Mouse (Mus musculus) hindbrain, embryonic 13.5 days (tissue): ENCODE measurements around the gene Abhd13. TPM values are rescaled to one million over a fixed set of nuclear protein-coding genes. Genes with fewer than 3 reads are reported as not detected.
A peak's percentile ranks its signal among the peaks of the same experiment; 100 is the strongest.

Experiments used
- ATAC-seq: fragments of 200-750 bp; cut with Nextera tagmentation; 2 replicates; pipeline ENCODE4 v1.8.0; 2017; ENCODE audit warnings: moderate TSS enrichment; ENCODE audit not compliant: low FRiP score
- H3K27ac ChIP-seq: fragments of 300-500 bp; sonication (generic); 2 replicates; pipeline ENCODE4 v1.5.1; 2015; ENCODE audit warnings: inconsistent platforms, mild to moderate bottlenecking, moderate library complexity
- H3K27me3 ChIP-seq: fragments of 300-500 bp; sonication (generic); 2 replicates; pipeline ENCODE4 v1.6.1; 2015; ENCODE audit warnings: mild to moderate bottlenecking, inconsistent platforms
- H3K36me3 ChIP-seq: fragments of 300-500 bp; sonication (generic); 2 replicates; pipeline ENCODE4 v1.6.1; 2015; ENCODE audit warnings: mild to moderate bottlenecking, inconsistent platforms
- H3K4me1 ChIP-seq: fragments of 300-500 bp; sonication (generic); replicated peaks from 2 replicates; pipeline ENCODE4 v1.6.1; 2015; ENCODE audit warnings: inconsistent platforms
- H3K4me2 ChIP-seq: fragments of 300-500 bp; sonication (generic); 2 replicates; pipeline ENCODE4 v1.6.1; 2015; ENCODE audit warnings: inconsistent platforms, mild to moderate bottlenecking, moderate library complexity
- H3K4me3 ChIP-seq: fragments of 300-500 bp; sonication (generic); 2 replicates; pipeline ENCODE4 v1.5.1; 2015; ENCODE audit warnings: mild to moderate bottlenecking, inconsistent platforms
- H3K9ac ChIP-seq: fragments of 300-500 bp; sonication (generic); 2 replicates; pipeline ENCODE4 v1.6.1; 2015; ENCODE audit warnings: mild to moderate bottlenecking, inconsistent platforms
- H3K9me3 ChIP-seq: fragments of 300-500 bp; sonication (generic); 2 replicates; pipeline ENCODE4 v1.6.1; 2016; ENCODE audit warnings: inconsistent platforms
- WGBS: fragments of 180-500 bp; shearing (Covaris S2); methylation state at CpG from one replicate; pipeline ENCODE4 v1.1.7; 2015; 5-methylcytosine and 5-hydroxymethylcytosine counted together
- polyA plus RNA-seq: library from polyadenylated mRNA; unstranded; fragments of >200 nt; fragmentation: Nextera tagmentation; extraction: Ambion mirVana; gene quantifications from 2 replicates; pipeline ENCODE4 v1.2.1, GENCODE M21; 2015

Gene Abhd13
- 12.8 and 14.6 TPM in 2 replicates for polyA plus RNA-seq

DNA sequence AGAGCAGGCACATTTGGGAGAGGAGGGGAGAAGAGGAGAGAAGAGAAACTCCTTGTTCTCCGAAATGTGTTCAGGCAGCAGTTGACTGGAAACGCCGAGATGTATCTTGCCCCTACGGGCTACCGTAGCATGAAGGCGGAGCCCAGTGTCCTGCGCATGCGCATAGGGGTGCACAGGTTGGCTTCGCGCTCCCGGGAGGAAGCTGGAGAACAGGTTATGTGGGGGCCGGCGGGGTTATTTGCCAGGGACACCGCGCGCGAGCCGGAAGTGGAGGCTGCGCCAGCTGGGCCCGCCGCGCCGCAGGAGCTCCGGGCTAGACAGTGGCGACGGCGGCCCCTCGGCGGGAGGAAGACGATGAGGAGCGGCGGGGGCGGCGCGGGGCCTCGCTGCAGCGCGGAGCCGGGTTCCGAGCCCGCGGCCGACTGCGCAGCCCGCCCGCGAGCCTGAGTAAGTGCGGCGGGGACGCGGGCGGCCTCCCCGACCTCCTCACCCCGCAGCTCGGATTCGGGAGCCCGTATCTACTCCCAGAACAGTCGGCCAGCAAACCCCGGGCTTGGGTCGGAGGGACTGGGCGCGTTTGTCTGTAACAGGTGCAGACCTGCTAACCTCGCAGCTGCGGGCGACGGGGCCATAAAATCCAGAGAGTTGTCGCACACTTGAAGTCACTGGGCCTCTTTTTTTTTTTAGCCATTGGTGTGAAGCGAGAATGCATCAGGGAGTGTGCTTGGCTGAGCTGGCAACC, at the start of gene Abhd13, which contains the start of gene Lig4:
Gene Abhd13 (plus strand): TSS at position 135 of the 742 bp plus-strand sequence.
Gene Lig4 (minus strand): TSS at position 114 of the 742 bp plus-strand sequence.
- Histone ChIP-seq H3K4me1 (peaks cover 48% of the 10 kb centered on the region), H3K27me3 (no peaks in the 10 kb centered on the region), H3K36me3 (peaks cover 8% of the 10 kb centered on the region), H3K9ac (peak within 1 kb of the TSS; percentile 91), H3K4me3 (peak within 1 kb of the TSS; percentile 93), H3K9me3 (no peaks in the 10 kb centered on the region), H3K4me2 (peak within 1 kb of the TSS; percentile 73), H3K27ac (peak within 1 kb of the TSS; percentile 88)
- under 1% methylated on average over 67 of the region's 68 CpGs for WGBS
- ATAC-seq: peak; percentile 65

DNA sequence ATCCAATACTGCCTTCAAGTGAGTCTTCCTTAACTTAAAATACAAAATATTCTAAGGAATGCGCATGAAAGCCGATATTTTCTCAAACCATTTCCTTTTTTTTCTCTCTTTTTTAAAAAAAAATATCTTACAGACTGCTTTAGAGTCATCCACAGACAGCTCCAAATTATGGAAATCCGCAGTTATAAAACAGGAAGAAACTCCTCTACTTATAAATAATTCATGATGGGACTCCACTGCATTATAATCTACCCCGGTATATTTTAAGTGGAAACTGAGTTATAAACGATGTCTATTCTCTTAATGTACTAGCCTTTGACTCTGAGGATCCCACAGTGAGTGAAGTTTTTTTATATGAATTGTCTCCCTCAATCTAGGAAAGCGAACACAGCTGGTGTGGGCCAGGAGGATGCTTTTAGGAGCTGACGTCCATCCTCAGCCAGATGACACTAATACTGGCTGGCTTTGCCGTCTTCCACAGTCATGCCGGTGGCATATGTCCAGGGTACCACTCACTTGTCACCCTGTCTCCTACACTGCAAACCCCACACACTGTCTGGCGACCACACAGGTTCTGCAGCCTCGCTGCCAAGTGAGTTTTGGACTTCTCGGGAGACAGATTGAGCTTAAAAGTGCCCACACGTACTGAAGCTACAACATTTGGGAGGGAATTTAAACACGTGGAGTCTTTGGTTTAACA, 47.6 kb upstream of the Abhd13 start:
- 71% methylated on average over 14 of the region's 14 CpGs for WGBS
- ATAC-seq: peak; percentile 65; the same call in 1 of the 2 replicates

DNA sequence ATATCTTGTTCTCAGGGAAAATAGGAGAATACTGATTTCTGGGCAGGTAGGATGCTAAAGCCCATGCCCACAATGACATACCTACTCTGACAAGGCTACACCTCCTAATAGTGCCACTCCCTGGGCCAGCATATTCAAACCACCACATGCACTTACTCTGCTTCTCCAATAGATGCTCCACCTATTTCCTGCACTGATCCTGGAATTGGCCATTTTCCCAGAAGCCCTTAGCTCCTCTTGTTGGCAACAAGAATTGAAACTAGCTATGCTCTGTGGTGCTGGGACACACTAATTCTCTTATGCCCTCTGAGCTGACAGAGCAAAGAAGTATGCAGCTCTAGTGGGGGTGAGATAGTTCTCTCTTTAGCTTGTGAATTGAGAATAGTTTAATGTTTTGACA, 44.8 kb upstream of the Abhd13 start:
- Histone ChIP-seq H3K36me3 (no peaks in the 10 kb centered on the region), H3K4me2 (no peak overlapping the region), H3K27ac (no peak overlapping the region), H3K9me3 (no peaks in the 10 kb centered on the region), H3K27me3 (no peaks in the 10 kb centered on the region), H3K4me3 (no peak overlapping the region), H3K4me1 (no peaks in the 10 kb centered on the region), H3K9ac (no peak overlapping the region)
- ATAC-seq: no peak

More for the DNA sequence above, 47.6 kb upstream of the Abhd13 start:
- H3K4me2 ChIP-seq: no peak overlapping the region
- no peaks in the 10 kb centered on the region for H3K9me3 ChIP-seq
- H3K4me1 ChIP-seq: no peaks in the 10 kb centered on the region
- H3K9ac ChIP-seq: no peak overlapping the region
- no peak overlapping the region for H3K27ac ChIP-seq
- H3K27me3 ChIP-seq: no peaks in the 10 kb centered on the region
- H3K36me3 ChIP-seq: no peaks in the 10 kb centered on the region
- no peak overlapping the region for H3K4me3 ChIP-seq

DNA sequence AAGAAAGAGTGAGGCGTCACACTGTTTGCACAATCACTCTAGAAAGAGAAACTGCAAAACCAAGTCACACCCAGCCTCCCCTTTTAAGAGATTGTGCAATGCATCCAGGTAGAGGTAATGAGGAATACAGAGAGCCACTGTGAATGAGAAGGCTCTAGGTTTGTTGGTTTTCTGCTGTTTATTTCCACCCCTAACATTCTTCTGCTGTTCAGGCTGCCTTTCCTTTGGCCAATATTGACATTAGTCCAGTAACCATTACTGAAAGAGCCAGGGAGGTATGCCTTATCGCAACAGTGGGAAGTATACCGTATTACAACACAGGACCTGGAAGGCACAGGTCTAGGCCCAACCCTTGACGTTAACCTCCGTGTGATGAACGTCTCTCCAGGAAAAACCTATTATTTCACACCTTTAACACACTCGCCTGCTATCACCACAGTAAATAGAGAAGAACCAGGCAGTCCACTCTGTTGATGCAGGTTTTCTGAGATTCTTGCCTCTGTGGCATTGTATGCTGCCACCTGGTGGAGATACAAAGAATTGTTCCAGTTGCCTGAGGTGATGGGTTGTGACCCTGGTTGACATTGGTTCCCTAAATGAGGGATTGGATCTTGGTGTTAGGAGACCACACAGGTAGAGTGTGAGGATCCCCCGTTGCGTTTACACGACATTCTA, 42.5 kb upstream of the Abhd13 start:
- H3K9ac ChIP-seq: no peak overlapping the region
- WGBS: 40% methylated on average over 10 of the region's 10 CpGs
- no peaks in the 10 kb centered on the region for H3K9me3 ChIP-seq
- H3K4me3 ChIP-seq: no peak overlapping the region
- H3K27me3 ChIP-seq: no peaks in the 10 kb centered on the region
- no peaks in the 10 kb centered on the region for H3K36me3 ChIP-seq
- H3K27ac ChIP-seq: no peak overlapping the region
- no peak overlapping the region for H3K4me2 ChIP-seq
- H3K4me1 ChIP-seq: no peaks in the 10 kb centered on the region
- peak; percentile 46; the same call in 1 of the 2 replicates for ATAC-seq

DNA sequence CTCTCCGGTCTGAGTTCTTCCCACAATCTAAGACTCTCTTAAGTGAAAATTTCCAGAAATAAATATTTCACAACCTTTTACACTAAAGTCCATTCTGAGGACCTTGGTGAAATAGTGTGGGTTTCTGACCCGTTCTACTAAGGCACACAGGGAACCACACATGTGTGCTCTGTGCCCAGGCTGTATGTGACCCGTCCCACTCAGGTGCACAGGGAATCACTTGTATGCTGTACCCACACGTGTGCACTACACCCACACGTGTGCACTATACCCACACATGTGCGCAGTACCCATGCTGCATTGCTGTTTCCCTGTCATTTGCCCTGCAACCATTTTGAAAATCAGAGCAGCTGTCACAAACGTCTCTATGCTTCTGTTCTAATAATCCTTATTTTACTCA, 41.9 kb upstream of the Abhd13 start:
- H3K4me1 ChIP-seq: no peaks in the 10 kb centered on the region
- H3K4me2 ChIP-seq: no peak overlapping the region
- H3K27me3 ChIP-seq: no peaks in the 10 kb centered on the region
- no peak overlapping the region for H3K9ac ChIP-seq
- no peaks in the 10 kb centered on the region for H3K9me3 ChIP-seq
- H3K27ac ChIP-seq: no peak overlapping the region
- no peaks in the 10 kb centered on the region for H3K36me3 ChIP-seq
- WGBS: 73% methylated on average over 7 of the region's 7 CpGs
- no peak; the same call in 1 of the 2 replicates for ATAC-seq
- H3K4me3 ChIP-seq: no peak overlapping the region

DNA sequence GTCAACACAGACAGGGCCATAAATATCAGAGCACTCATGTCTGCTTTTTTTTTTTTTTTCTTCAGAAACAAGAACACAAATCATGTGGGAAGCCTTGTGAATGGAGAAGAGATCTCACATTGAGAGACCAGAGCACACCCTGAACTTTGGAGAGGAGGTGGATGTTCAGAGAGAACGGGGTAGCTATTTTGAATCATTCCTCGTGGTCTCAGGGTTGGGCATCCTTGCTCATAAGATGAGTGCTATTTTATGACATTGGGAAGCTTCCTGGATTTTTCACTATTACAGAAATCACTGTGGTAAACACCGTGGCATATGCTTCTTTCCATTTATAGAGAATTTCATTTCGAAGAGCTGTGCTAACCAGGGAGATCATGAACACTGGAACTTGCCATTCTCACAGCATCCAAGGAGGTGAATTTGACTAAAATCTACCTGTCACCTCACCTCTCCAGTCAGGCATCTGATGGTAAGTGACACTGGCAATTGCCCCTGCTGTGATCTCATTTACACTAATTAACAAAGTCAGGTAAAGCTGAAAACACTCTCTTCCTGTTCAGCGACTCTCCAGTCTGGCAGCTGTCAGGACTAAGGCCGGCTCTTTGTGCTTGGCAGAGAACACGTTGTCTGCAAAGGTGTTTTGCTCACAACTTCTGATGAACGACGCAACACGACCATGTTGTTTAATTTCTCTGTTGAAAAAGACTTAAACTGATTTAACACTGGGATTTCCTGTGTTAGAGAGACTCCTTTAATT, 28.2 kb upstream of the Abhd13 start:
- Histone ChIP-seq H3K36me3 (no peaks in the 10 kb centered on the region), H3K9ac (no peak overlapping the region), H3K27me3 (no peaks in the 10 kb centered on the region), H3K27ac (no peak overlapping the region), H3K4me3 (no peak overlapping the region), H3K4me1 (no peaks in the 10 kb centered on the region), H3K4me2 (no peak overlapping the region), H3K9me3 (no peaks in the 10 kb centered on the region)
- no peak for ATAC-seq
- 74% methylated on average over 10 of the region's 10 CpGs for WGBS

DNA sequence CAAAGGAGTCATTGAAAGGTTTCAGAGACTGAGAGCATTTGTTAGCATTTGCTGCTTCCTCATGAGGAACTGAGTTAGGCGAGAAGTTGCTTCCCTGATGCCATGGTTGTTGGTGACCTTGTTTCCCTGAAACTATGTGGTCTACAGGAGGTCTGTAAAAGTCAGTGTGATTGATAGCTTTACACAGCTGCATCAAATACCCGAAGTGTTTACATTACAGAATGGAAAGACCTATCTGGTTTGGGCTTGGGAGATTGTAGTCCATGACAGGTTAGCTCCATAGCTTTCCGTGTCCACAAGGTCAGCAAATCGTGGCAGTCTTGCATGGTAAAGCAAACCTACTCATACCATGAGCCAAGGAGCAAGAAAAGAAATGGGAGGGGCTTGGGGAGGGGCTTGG, 19.2 kb upstream of the Abhd13 start:
- no peaks in the 10 kb centered on the region for H3K27me3 ChIP-seq
- H3K4me1 ChIP-seq: no peaks in the 10 kb centered on the region
- H3K4me3 ChIP-seq: no peak overlapping the region
- no peaks in the 10 kb centered on the region for H3K9me3 ChIP-seq
- H3K4me2 ChIP-seq: no peak overlapping the region
- H3K27ac ChIP-seq: no peak overlapping the region
- ATAC-seq: no peak
- 70% methylated on average over 4 of the region's 4 CpGs for WGBS
- no peak overlapping the region for H3K9ac ChIP-seq
- H3K36me3 ChIP-seq: no peaks in the 10 kb centered on the region

DNA sequence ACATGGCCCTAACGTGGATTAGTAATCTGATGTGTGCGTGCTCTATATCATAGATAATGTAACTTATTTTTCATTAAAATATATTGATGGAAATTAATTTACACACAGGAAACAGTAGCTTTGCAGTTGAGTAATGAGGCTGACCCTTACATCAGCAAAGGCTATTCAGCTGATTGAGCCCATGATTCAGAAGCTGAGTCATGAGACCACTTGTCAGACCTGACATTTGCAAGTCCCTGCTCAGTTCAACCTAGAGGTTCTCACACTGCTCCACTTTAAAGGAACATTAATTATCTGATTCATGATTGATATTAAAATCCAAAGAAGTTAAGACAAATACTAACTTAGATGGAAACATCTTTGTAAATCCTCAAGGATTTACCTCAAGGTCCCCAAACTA, 17.6 kb upstream of the Abhd13 start:
- Histone ChIP-seq H3K4me3 (no peak overlapping the region), H3K27me3 (no peaks in the 10 kb centered on the region), H3K4me2 (no peak overlapping the region), H3K27ac (no peak overlapping the region), H3K9me3 (no peaks in the 10 kb centered on the region), H3K36me3 (no peaks in the 10 kb centered on the region), H3K4me1 (no peaks in the 10 kb centered on the region), H3K9ac (no peak overlapping the region)
- 90% methylated on average over 2 of the region's 2 CpGs for WGBS
- ATAC-seq: no peak

DNA sequence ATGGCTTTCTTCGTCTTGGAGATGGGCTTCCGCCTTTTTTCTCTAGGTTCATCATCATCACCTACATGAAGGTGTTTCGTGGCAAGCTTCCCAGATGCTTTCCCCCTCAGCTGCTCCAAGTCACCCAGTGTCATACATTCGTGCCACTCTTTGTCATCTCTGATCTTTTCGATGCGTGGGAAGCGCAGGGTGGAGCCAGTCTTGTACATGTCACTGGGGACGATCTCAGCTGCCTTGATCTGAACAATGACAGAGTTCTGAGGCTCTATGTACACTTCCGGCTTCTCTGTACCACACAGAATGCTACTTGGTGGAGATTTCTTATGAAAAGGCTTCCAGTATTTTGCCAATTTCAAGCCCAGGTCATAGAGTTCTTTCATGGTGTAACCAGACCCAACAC, 5.6 kb upstream of the Abhd13 start:
- Histone ChIP-seq H3K4me1 (peaks cover 12% of the 10 kb centered on the region), H3K27ac (no peak overlapping the region), H3K9ac (no peak overlapping the region), H3K27me3 (no peaks in the 10 kb centered on the region), H3K36me3 (peaks cover 42% of the 10 kb centered on the region), H3K9me3 (no peaks in the 10 kb centered on the region), H3K4me3 (no peak overlapping the region), H3K4me2 (no peak overlapping the region)
- WGBS: 96% methylated on average over 9 of the region's 9 CpGs
- ATAC-seq: no peak

DNA sequence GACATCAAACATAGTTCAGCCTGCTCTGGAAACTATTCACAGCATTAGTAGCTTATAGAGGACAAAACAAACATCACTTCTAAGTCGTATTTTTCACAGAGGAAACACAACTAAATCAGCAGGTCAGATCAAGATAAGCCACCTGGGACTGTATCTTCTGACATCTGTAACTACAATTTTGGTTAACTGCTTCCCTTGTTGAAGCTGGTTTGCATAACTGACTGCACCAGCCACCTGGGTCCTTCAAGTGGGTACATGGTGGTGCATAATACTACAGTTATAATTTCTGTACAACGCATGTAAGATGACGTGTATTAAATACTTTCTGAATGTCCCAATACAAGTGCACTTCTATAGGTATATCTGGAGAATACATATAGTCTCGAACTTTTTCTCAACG, 2.2 kb upstream of the Abhd13 start:
- peak overlapping the region; percentile 75 for H3K4me2 ChIP-seq
- WGBS: 53% methylated on average over 5 of the region's 5 CpGs
- H3K27me3 ChIP-seq: no peaks in the 10 kb centered on the region
- H3K4me3 ChIP-seq: peak overlapping the region; percentile 76
- no peaks in the 10 kb centered on the region for H3K9me3 ChIP-seq
- H3K4me1 ChIP-seq: peaks cover 39% of the 10 kb centered on the region
- no peak overlapping the region for H3K27ac ChIP-seq
- peaks cover 28% of the 10 kb centered on the region for H3K36me3 ChIP-seq
- ATAC-seq: no peak
- H3K9ac ChIP-seq: peak overlapping the region; percentile 78; the same call in 1 of the 2 replicates

DNA sequence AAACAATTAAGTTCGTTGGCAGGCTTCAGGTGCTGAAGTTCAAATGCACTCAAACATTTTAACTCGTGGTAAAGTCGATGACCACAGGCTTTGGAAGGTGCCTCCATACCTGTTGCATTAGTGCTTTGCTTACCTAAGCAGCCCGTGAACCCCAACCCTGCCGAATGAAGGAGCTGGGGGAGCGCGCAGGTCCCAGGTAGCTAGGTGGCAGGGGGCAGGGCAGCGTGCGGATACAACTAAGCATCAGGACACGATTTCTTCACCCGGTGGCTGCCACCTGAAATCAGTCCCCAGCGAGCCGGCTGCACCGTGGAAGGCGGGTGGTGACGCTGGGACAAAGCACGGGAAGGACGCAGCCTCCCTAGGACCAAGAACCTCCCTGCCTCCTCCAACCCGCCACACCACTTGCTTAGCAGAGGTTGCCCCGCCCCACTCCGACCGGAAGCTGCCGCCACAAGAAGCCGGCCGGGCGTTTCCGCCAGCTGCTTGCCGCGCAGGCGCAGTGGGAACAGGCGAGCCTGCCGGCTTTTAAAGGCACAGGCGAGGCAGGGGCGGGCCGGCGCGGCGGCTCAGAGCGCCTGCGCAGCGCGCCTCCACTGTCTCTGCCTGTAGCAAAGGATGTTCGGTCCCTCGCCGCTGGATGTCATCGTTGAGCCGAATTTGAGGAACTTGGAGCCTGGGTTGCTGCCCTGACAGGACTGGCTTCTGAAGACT, 1.5 kb upstream of the Abhd13 start:
- peak overlapping the region; percentile 76 for H3K4me3 ChIP-seq
- ATAC-seq: peak; percentile 93

More for the DNA sequence above, 1.5 kb upstream of the Abhd13 start:
- no peaks in the 10 kb centered on the region for H3K27me3 ChIP-seq
- peaks cover 24% of the 10 kb centered on the region for H3K36me3 ChIP-seq
- peak overlapping the region; percentile 75 for H3K4me2 ChIP-seq
- H3K4me1 ChIP-seq: peaks cover 45% of the 10 kb centered on the region
- H3K27ac ChIP-seq: peak overlapping the region; percentile 79
- H3K9me3 ChIP-seq: no peaks in the 10 kb centered on the region
- peak overlapping the region; percentile 78 for H3K9ac ChIP-seq
- WGBS: under 1% methylated on average over 47 of the region's 47 CpGs
